Mouse (Mus musculus) kidney, embryonic 16.5 days (tissue): ENCODE results near the gene Olfr1448. TPM values are rescaled to one million over a fixed set of nuclear protein-coding genes. Genes with fewer than 3 reads are reported as not detected.
"Not testable (repeated sequence)": the region's sequence is repeated elsewhere in the genome, so short reads cannot be mapped to it uniquely, and the experiment has no call there.

Experiments
- ATAC-seq: fragments of 200-750 bp; cut with Nextera tagmentation; 2 replicates; pipeline ENCODE4 v1.8.0; 2017; ENCODE audit warnings: moderate TSS enrichment; ENCODE audit not compliant: low FRiP score, low TSS enrichment
- H3K27ac ChIP-seq: fragments of 300-500 bp; sonication (generic); 2 replicates; pipeline ENCODE4 v1.5.1; 2014; ENCODE audit warnings: low read length
- H3K27me3 ChIP-seq: fragments of 300-500 bp; sonication (generic); 2 replicates; pipeline ENCODE4 v1.6.1; 2014; ENCODE audit warnings: low read length, control low read depth, mixed read lengths; ENCODE audit not compliant: insufficient read depth
- H3K36me3 ChIP-seq: fragments of 300-500 bp; sonication (generic); 2 replicates; pipeline ENCODE4 v1.6.1; 2014; ENCODE audit warnings: low read length, control low read depth, mixed read lengths; ENCODE audit not compliant: insufficient read depth
- H3K4me1 ChIP-seq: fragments of 300-500 bp; sonication (generic); 2 replicates; pipeline ENCODE4 v1.6.1; 2014; ENCODE audit warnings: low read length, control low read depth, mixed read lengths; ENCODE audit not compliant: insufficient read depth
- H3K4me2 ChIP-seq: fragments of 300-500 bp; sonication (generic); replicated peaks from 2 replicates; pipeline ENCODE4 v1.6.1; 2014; ENCODE audit warnings: low read depth, low read length
- H3K4me3 ChIP-seq: fragments of 300-500 bp; sonication (generic); 2 replicates; pipeline ENCODE4 v1.5.1; 2014; ENCODE audit warnings: mild to moderate bottlenecking, low read length
- H3K9ac ChIP-seq: fragments of 300-500 bp; sonication (generic); replicated peaks from 2 replicates; pipeline ENCODE4 v1.6.1; 2014; ENCODE audit warnings: low read length
- H3K9me3 ChIP-seq: fragments of 300-500 bp; sonication (generic); 2 replicates; pipeline ENCODE4 v1.6.1; 2016; ENCODE audit warnings: low read length, control low read depth
- WGBS: fragments of 180-500 bp; shearing (Covaris S2); extraction: QIAGEN DNeasy Blood & Tissue Kit; methylation state at CpG from one replicate; pipeline ENCODE4 v1.1.7; 2014; 5-methylcytosine and 5-hydroxymethylcytosine counted together
- polyA plus RNA-seq: library from polyadenylated mRNA; unstranded; fragments of >200 nt; fragmentation: Nextera tagmentation; extraction: Ambion mirVana; gene quantifications from 2 replicates; pipeline ENCODE4 v1.2.1, GENCODE M21; 2015

The Olfr1448 gene
- not detected in 2 replicates for polyA plus RNA-seq

- Histone ChIP-seq H3K4me2 (no peak within 1 kb of the TSS), H3K27ac (no peak within 1 kb of the TSS), H3K36me3 (no peaks in the 10 kb centered on the region), H3K4me1 (no peaks in the 10 kb centered on the region), H3K27me3 (no peaks in the 10 kb centered on the region), H3K4me3 (no peak within 1 kb of the TSS), H3K9me3 (no peaks in the 10 kb centered on the region), H3K9ac (no peak within 1 kb of the TSS)
- WGBS, result 79% methylated on average over 1 of the region's 1 CpGs
- ATAC-seq, result no peak
Observed at GRCm38 (mm10) chr19:12924319-12924718, at the start of gene Olfr1448. Gene Olfr1448 (minus strand): TSS chr19:12924419.

GRCm38 (mm10) chr19:12970082-12970481, 45.9 kb upstream of the Olfr1448 start:
- 83% methylated on average over 5 of the region's 5 CpGs for WGBS
- H3K4me3 ChIP-seq, H3K36me3 ChIP-seq, H3K9me3 ChIP-seq, H3K27me3 ChIP-seq, ATAC-seq, H3K9ac ChIP-seq, H3K4me2 ChIP-seq, H3K27ac ChIP-seq, H3K4me1 ChIP-seq: not testable (repeated sequence)

DNA sequence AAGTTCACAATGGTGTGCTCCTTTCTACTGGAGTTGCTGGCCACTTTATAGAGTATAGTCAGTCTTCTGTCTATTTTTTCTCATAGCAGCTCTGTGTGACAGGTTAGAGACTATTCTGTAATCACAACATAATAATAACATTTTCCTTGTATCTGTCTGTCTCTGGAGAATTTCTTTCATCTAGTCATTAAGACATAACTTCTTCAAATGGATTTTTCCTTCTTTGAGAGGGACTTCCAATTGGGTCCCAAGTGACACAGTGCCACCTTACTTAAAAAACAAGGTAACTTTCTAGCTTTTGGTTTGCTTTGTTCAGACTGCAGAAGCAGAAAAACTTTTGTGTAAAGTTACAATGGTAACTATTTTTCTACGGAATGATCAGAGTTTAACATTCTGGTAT, 25.7 kb upstream of the Olfr1448 start, which contains the start of gene Olfr1450:
TSS of gene Olfr1450 (plus strand) at position 301 of the 400 bp plus-strand sequence.
- Histone ChIP-seq H3K9ac (no peak within 1 kb of the TSS), H3K36me3 (no peaks in the 10 kb centered on the region), H3K27ac (no peak within 1 kb of the TSS), H3K9me3 (peaks cover 4% of the 10 kb centered on the region; the same call in 1 of the 2 replicates), H3K4me2 (no peak within 1 kb of the TSS), H3K4me3 (no peak within 1 kb of the TSS), H3K4me1 (no peaks in the 10 kb centered on the region), H3K27me3 (no peaks in the 10 kb centered on the region)
- no peak for ATAC-seq
- WGBS, result 89% methylated on average over 1 of the region's 1 CpGs

- no peak for ATAC-seq
- Histone ChIP-seq H3K4me1 (no peaks in the 10 kb centered on the region), H3K27me3 (no peaks in the 10 kb centered on the region), H3K27ac (no peak within 1 kb of the TSS), H3K4me2 (no peak within 1 kb of the TSS), H3K4me3 (no peak within 1 kb of the TSS), H3K9me3 (no peaks in the 10 kb centered on the region), H3K36me3 (no peaks in the 10 kb centered on the region), H3K9ac (no peak within 1 kb of the TSS)
Observed at GRCm38 (mm10) chr19:12930540-12930939, 6.3 kb upstream of the Olfr1448 start, which contains the start of gene Olfr1449. Gene Olfr1449 (plus strand): TSS chr19:12930840.

DNA sequence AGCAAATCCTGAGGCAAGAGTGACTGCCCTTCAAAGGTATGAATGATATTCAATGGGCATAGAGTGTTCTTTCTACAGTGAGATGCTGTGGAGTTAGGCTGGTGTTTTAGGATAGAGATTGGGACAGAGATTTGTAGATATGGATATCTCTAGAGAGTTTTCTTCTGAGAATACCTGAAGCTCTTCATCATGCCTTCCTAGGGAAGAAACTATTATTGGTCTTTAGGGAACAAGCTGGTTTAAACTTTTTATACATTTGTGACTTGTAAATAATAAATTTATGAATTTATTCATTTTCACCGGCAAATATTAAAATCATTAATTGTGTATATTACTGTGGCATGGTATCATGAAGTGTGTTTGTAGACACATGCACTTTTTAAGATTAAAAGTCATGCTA, 20.6 kb downstream of the Olfr1448 start, which contains the start of gene Olfr1447:
TSS of gene Olfr1447 (minus strand) at position 101 of the 400 bp plus-strand sequence.
- H3K4me1 ChIP-seq, result no peaks in the 10 kb centered on the region

GRCm38 (mm10) chr19:12893424-12893823, 30.8 kb downstream of the Olfr1448 start, which contains the start of gene Olfr1446:
Gene Olfr1446 (minus strand): TSS chr19:12893524.
- Histone ChIP-seq H3K4me3 (no peak within 1 kb of the TSS), H3K9ac (no peak within 1 kb of the TSS), H3K27ac (no peak within 1 kb of the TSS), H3K4me1 (no peaks in the 10 kb centered on the region), H3K27me3 (no peaks in the 10 kb centered on the region), H3K4me2 (no peak within 1 kb of the TSS), H3K36me3 (no peaks in the 10 kb centered on the region), H3K9me3 (no peaks in the 10 kb centered on the region)
- no peak for ATAC-seq
- WGBS, result 81% methylated on average over 1 of the region's 1 CpGs

More for the DNA sequence above, 20.6 kb downstream of the Olfr1448 start, which contains the start of gene Olfr1447:
- H3K9me3 ChIP-seq, result no peaks in the 10 kb centered on the region; the same call in none of the 2 replicates
- H3K9ac ChIP-seq, result no peak within 1 kb of the TSS
- H3K4me3 ChIP-seq, result no peak within 1 kb of the TSS
- H3K4me2 ChIP-seq, result no peak within 1 kb of the TSS
- no peaks in the 10 kb centered on the region for H3K36me3 ChIP-seq
- no peak within 1 kb of the TSS for H3K27ac ChIP-seq
- no peak for ATAC-seq
- H3K27me3 ChIP-seq, result no peaks in the 10 kb centered on the region
- WGBS, result 100% methylated on average over 1 of the region's 1 CpGs

GRCm38 (mm10) chr19:12883555-12883954, 40.7 kb downstream of the Olfr1448 start, which contains the start of gene Olfr1445:
Gene Olfr1445 (plus strand): TSS chr19:12883855.
- Histone ChIP-seq H3K9me3 (no peaks in the 10 kb centered on the region), H3K27me3 (no peaks in the 10 kb centered on the region), H3K4me2 (no peak within 1 kb of the TSS), H3K4me3 (no peak within 1 kb of the TSS), H3K27ac (no peak within 1 kb of the TSS), H3K4me1 (no peaks in the 10 kb centered on the region), H3K36me3 (no peaks in the 10 kb centered on the region), H3K9ac (no peak within 1 kb of the TSS)
- 80% methylated on average over 2 of the region's 2 CpGs for WGBS
- no peak for ATAC-seq

Other genes with a start within 250 kb of the Olfr1448 start
- not detected in 2 replicates for gene Olfr1443, start 246.3 kb downstream of the Olfr1448 start, polyA plus RNA-seq
- 87.0 and 88.0 TPM in 2 replicates for gene Keg1, start 228.6 kb downstream of the Olfr1448 start, polyA plus RNA-seq
- 2.6 TPM in 2 replicates for gene Cntf, start 158.8 kb downstream of the Olfr1448 start, polyA plus RNA-seq
- gene Zfp91, start 128.3 kb downstream of the Olfr1448 start, polyA plus RNA-seq, result 11.4 and 11.6 TPM in 2 replicates
- gene Lpxn, start 128.2 kb downstream of the Olfr1448 start, polyA plus RNA-seq, result 1.1 and 1.4 TPM in 2 replicates
- not detected in 2 replicates for gene Gm5244, start 77.7 kb downstream of the Olfr1448 start, polyA plus RNA-seq
- not detected in 2 replicates for gene Olfr1444, start 67.1 kb downstream of the Olfr1448 start, polyA plus RNA-seq
- not detected in 2 replicates for gene Olfr1445, start 40.6 kb downstream of the Olfr1448 start, polyA plus RNA-seq
- gene Olfr1446, start 30.9 kb downstream of the Olfr1448 start, polyA plus RNA-seq, result not detected in 2 replicates
- not detected in 2 replicates for gene Olfr1447, start 20.7 kb downstream of the Olfr1448 start, polyA plus RNA-seq
- gene Olfr1449, start 6.4 kb upstream of the Olfr1448 start, polyA plus RNA-seq, result not detected in 2 replicates
- not detected in 2 replicates for gene Olfr1450, start 25.8 kb upstream of the Olfr1448 start, polyA plus RNA-seq
- not detected in 2 replicates for gene Olfr1451, start 70.6 kb upstream of the Olfr1448 start, polyA plus RNA-seq
- gene Olfr1453, start 103.9 kb upstream of the Olfr1448 start, polyA plus RNA-seq, result not detected in 2 replicates
- gene Olfr1454, start 136.2 kb upstream of the Olfr1448 start, polyA plus RNA-seq, result not detected in 2 replicates
- not detected in 2 replicates for gene Olfr1457, start 173.5 kb upstream of the Olfr1448 start, polyA plus RNA-seq
- gene Olfr1458, start 182.4 kb upstream of the Olfr1448 start, polyA plus RNA-seq, result not detected in 2 replicates
- gene Olfr1459, start 225.1 kb upstream of the Olfr1448 start, polyA plus RNA-seq, result not detected in 2 replicates
- gene Olfr1461, start 238.6 kb upstream of the Olfr1448 start, polyA plus RNA-seq, result not detected in 2 replicates